Mouse (Mus musculus) heart, postnatal 25 days (tissue): ENCODE measurements around the gene Ntf5. TPM values are rescaled to one million over a fixed set of nuclear protein-coding genes. Genes with fewer than 3 reads are reported as not detected.
A peak's percentile ranks its signal among the peaks of the same experiment; 100 is the strongest.

Experiments
- DNase-seq: peaks from one replicate; pipeline ENCODE4 v3.0.0; 2022; ENCODE audit warnings: low spot score
- intact Hi-C: fragments of 180-260 bp; cut with DNase I; formaldehyde crosslinking; loops from one replicate; pipeline ENCODE4 v1.15.1; 2025
- total RNA-seq, 2 experiments: library from RNA; stranded (reverse); gene quantifications; 2 replicates each; pipeline ENCODE4 v1.2.3; 2021

The Ntf5 gene
- total RNA-seq, 2 experiments from 2014 or later: 0.14 to 0.39 TPM

DNA sequence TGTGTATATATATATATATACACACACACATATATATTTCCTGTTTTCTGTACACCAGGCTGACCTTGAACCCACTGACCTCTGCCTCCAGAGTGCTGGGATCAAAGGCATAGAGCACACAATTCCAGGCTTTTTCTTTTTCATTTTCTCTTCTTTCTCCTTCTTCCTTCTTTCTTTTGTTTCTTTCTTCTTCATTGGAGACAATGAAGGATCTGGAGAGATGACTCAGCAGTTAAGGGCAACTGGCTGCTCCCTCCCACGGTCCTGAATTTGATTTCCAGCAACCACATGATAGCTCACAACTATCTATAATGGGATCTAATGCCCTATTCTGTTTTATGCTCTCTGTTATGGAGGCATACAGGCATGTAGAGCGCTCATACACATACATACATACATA is 16.7 kb upstream of the Ntf5 start:
- intact Hi-C loops: loop anchor here (2.0 to 5.0 kb wide), 2 partner anchors 36 to 88 kb away; partner anchors contain the start of gene Gys1
- no peak for DNase-seq

DNA sequence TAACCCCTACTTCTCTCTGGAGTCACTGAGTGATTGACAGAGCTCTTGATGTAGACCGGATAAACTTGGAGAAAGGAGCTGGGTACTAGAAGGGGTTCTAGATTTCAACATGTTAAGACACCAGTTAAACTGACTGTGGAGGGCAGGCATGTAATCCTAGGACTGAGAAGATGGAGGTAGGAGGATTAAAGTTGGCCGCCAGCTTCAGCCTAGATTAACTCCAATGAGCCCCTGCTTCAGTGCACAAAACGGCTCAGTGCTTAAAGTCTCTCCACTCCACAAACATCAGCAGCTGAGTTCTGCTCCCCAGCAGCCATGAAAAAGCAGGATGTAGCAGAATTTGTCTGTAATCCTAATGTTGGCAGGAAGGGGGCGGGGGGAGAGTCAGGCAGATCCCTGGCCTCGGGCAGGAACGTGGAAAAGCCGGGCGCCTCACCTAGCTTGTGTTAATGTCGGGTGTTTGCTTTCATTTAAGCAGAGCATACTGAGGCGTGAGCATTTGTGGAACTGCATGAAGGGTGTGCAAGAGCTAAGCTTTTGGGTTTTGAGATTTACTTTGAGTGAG is 11.9 kb upstream of the Ntf5 start:
- DNase-seq: no peak
- intact Hi-C loops: no loop called here

DNA sequence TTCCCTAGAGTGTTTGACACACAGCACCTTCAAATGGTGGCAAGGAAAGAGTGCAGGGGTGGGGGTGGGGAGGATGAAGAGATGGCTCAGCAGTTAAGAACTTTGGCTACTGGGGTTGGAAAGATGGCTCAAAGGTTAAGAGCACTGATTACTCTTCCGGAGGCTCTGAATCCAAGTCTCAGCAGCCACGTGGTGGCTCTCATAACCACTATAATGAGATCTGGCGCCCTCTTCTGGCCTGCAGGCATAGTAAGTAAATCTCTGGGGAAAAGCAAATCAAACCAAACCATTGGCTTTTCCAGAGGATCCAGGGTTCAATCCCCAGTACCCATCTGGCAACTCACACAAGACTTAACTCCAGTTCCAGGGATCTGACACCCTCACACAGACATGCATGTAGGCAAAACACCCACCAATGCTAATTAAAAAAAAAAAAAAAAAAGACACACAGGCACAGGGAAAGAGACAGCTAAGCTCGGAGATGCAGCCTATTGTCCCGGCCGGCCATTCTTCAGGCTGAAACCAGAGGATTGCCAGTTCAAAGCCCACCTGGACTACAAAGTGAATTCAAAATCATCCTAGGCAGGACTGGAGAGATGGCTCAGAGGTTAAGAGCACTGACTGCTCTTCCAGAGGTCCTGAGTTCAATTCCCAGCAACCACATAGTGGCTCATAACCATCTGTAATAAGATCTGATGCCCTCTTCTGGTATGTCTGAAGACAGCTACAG is 9.8 kb upstream of the Ntf5 start:
- DNase-seq: no peak
- intact Hi-C loops: no loop called here

DNA sequence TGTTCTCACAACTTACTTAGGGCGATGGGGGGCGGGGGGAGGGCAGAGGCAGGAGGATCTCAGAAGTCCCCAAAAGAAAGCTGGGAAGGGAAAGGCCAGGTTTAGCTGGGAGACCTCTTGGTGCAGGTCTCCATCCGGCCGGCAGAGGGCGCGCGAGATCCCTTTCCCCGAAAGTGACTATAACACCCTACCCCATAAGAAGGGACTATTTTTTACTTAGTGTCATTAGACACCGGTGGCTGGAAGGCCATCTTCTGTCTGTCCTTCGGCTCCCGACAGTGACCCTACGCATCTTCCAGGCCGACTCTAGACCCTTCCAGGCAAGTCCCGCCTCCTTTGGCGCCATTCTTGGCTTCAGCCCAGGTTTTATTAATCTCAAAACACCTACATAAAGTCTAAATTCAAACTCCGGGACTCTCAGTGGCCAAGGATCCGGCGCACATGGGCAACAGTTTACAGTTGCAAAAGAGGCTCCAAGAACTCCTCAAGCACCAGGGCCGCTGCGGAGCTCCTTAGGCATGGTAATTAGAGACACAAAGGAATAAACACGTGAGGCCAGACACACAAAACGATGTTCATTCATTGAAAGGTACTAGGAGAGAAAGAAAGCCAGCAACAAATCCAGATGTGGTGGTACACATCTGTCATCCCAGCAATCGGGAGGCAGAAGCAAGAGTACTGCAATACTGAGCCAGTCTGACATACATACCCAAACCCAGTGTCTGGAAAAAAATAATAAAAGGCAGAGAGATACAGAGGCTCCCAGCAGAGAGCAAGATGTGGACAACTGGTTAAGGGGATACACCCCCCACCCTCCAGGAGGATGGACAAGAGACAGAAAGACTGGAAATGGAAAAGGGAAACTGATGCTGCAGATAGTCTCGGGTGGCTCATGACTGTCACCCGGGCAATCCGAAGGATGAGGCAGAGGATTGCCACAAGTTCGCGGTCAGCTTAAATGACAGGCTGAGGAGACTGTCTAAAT is 8.1 kb upstream of the Ntf5 start, which contains the start of gene Kcna7:
TSS of gene Kcna7 (plus strand) at position 563 of the 985 bp plus-strand sequence.
- DNase-seq: peak; percentile 47
- intact Hi-C loops: loop anchor here (2.0 kb wide), 1 partner anchor 29 kb away; the partner anchor contains the start of gene Gys1

DNA sequence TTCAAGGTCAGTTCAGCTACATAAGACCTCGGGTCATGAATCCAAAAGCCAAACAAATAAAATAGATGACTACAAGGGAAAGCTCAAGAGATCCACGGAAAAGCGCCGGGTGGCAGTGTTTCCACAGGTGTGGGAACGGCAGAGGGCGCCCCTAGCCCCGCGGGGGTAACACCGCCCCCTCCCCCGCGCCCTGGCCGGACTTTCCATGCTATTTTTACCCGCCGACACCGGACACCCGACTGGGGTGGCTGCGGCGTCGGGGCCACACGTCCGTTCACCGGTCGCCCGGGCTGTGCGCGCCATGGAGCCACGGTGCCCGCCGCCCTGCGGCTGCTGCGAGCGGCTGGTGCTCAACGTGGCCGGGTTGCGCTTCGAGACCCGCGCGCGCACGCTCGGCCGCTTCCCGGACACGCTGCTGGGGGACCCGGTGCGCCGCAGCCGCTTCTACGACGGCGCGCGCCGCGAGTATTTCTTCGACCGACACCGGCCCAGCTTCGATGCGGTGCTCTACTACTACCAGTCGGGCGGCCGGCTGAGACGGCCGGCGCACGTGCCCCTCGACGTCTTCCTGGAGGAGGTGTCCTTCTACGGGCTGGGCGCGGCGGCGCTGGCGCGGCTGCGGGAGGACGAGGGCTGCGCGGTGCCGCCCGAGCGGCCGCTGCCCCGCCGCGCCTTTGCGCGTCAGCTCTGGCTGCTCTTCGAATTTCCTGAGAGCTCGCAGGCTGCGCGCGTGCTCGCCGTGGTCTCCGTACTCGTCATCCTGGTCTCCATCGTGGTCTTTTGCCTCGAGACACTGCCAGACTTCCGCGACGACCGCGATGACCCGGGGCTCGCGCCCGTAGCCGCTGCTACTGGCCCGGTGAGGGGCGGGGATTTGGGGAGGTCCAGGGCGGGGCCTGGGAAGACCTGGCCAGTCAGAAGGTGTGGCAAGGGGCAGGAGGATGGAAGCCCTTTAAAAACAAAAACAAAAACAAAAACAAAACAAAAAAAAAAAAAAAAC is 7.0 kb upstream of the Ntf5 start:
- DNase-seq: no peak
- intact Hi-C loops: loop anchor here (2.0 kb wide), 1 partner anchor 28 kb away; the partner anchor contains the start of gene Gys1

DNA sequence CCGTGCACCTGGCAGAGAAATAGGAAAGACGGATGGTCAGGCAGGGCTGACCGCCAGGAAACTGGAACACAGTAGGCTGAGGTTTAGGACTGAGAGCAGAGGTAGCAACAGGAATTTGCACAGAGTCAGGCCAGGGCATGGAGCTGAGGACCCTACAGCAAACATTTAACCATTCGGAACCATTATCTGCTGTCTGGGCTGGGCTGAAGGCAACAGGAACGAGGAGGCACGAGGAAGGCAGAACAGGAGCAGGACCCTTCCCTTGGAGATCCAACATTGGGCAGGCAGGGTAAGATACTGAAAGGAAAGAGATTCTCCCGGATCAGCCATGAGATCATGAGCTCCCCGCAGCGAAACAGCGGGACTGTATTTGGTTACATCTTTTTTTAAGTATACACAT is 5.7 kb upstream of the Ntf5 start:
- DNase-seq: no peak
- intact Hi-C loops: loop anchor here (2.0 kb wide), 1 partner anchor 27 kb away; the partner anchor contains the start of gene Gys1

DNA sequence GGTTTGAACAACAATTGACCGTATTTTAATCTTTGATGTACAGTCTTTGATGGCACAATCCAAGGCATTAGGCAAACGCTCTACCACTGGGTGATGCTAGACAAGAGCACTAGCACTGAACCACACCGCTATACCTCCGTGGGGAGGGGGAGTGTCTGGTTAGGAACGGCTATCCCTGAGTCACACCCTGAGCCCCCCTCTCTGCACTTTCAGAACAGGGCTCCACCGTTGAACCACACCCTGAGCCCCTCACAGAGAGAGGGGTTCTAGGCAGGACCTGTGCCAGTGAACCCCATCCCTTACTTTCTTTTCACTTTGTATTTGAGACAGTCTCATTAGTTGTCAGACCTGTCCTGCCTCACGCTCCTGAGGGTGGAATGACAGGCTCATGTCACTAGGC is 5.1 kb upstream of the Ntf5 start:
- intact Hi-C loops: no loop called here
- no peak for DNase-seq

DNA sequence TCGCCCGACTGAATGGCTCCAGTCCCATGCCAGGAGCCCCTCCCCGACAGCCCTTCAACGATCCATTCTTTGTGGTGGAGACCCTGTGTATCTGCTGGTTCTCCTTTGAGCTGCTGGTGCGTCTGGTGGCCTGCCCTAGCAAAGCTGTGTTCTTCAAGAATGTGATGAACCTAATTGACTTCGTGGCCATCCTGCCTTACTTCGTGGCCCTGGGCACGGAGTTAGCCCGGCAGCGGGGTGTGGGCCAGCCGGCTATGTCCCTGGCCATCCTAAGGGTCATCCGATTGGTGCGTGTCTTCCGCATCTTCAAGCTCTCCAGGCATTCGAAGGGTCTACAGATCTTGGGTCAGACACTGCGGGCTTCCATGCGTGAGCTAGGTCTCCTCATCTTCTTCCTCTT is 4.5 kb upstream of the Ntf5 start:
- no peak for DNase-seq
- intact Hi-C loops: no loop called here

DNA sequence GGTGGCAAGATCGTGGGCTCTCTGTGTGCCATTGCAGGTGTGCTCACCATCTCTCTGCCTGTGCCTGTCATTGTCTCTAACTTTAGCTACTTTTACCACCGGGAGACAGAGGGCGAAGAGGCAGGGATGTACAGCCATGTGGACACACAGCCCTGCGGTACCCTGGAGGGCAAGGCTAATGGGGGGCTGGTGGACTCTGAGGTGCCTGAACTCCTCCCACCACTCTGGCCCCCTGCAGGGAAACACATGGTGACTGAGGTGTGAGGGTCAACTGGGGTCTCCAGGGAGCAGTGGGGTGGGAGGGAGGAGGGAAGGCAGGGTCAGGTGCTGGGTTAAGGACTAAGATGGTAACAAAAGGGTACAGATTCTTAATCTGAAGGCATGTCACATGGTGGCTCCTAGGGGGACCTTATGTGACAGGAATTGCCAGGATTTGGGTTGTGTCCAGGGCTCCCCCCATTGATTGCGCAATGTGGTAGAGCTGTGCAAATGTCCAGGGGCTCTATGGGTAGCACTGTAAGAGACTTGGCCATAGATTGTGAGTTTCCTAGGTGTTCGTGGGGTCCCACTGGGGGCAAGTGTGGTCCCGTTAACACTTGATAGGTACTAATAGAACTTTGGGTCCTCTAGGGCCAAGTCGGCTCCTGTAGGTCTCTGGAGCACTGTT is 3.9 kb upstream of the Ntf5 start:
- DNase-seq: no peak
- intact Hi-C loops: no loop called here

DNA sequence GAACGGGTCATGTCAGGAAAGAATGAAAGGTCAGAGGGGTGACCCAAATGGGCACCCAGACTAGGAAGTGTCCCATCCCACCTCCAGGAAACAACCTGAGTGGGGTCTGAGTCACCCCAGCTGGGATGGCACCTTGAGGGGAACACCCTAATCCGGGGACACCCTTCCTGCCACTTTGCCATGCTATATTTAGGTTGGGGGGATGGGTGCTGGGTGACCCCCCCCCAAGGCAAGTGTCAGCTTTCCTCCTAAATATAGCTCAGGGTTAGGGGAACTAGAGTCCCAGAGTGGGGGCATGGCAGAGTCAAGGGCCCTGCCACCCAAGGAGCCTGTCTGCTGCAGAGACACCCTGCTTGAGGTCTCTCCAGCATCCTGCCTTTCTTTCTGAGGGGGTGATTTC is 1.1 kb upstream of the Ntf5 start:
- no peak for DNase-seq
- intact Hi-C loops: no loop called here

DNA sequence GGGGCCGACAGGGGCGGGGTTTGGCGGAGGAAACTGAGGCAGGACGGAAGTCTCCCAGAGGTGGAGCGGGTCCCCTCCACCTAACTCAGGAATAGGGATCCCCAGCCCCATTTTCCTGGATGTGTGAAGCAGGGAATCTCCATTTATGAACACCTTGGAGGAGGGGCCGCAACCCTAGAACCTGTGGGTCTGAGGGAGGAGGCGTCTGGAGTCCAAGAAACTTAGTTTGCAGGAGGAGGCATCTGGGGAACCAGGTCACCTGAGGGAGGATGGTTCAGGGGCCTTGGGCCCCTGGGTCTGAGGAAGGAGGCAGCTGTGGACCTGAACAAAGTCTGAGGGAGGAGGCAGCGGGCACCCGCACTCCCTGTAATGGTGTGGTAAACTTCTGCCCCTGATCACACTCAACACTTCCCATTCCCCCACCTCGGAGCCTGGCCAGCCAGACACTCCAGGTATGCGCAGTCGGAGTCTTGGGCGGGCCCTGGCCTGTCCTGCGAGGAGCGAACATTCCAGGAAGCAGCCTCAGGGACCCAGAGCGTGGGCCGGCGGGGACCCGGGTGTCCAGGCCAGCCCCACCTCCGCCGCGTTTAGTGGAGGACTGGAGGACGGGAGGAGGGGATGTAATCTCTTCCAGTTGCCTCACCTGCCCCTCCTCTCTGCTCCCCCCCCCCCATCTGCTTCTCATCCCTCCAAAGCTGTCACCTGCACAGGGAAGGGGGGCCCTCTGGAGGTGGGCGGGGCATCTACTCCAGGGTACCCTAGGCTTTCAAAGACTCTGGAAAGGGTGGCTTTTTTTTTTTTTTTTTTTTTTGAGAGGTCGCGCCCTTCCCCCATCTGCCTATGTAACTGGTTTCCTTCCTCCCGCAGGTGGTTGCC is 607 bp downstream of the Ntf5 start:
- DNase-seq: no peak
- intact Hi-C loops: no loop called here

DNA sequence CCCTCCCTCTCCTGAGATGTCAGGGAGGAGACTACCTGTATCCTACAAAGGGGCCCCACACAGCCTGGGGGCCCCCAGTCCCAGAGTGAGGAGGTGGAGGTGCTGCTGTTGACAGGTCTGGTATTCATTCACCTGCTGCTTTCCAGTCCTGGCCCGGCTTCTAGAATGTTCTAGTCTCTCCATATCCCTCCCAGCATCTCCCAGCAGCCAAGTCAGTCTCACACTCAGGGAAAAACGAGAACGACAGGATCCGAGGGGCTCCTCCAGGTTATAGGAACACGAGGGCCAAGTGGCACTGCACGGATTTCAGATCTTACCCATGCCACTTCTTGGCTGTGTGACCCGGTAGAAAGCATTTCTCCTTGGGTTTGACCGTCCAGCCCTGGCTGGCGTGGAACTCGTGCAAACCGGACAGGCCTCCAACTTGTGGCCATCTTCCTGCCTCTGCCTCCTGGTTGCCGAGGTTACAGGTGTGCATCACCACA is 1.3 kb downstream of the Ntf5 start:
- intact Hi-C loops: no loop called here
- no peak for DNase-seq

DNA sequence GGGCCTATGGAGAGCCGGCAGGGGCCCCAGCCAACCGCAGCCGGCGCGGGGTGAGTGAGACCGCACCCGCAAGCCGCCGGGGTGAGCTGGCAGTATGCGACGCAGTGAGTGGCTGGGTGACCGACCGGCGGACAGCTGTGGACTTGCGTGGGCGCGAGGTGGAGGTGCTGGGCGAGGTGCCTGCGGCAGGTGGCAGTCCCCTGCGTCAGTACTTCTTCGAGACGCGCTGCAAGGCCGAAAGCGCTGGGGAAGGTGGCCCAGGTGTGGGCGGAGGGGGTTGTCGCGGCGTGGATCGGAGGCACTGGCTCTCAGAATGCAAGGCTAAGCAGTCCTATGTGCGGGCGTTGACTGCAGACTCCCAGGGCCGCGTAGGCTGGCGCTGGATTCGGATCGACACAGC is 2.1 kb downstream of the Ntf5 start:
- intact Hi-C loops: no loop called here

DNA sequence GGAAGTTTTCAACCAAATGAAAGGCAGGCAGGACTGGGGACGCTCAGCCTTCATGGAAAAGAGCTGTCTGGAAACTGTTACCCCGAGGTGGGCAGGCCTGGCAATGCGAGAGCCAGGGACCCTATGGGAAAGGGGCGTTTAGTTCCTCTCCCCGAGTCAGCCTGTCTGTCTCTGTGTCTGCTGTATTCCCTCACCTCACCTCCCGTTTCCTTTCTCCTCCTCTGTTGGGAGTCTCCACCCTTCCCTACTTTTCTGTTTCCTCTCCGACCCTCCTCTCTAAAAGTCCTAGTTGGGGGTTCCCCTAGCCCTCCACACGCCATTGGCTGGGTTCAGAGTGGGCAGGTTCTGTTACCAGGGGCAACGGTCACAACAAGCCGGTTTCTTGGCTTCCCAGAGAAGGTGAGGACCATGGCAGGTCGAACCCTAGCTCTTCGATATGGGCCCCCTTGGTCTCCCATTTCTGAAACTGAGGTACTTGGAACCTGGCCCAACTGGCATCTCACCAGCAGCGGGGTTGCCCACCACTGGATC is 4.5 kb downstream of the Ntf5 start:
- no peak for DNase-seq

More for the DNA sequence above, 2.1 kb downstream of the Ntf5 start:
- DNase-seq: no peak

DNA sequence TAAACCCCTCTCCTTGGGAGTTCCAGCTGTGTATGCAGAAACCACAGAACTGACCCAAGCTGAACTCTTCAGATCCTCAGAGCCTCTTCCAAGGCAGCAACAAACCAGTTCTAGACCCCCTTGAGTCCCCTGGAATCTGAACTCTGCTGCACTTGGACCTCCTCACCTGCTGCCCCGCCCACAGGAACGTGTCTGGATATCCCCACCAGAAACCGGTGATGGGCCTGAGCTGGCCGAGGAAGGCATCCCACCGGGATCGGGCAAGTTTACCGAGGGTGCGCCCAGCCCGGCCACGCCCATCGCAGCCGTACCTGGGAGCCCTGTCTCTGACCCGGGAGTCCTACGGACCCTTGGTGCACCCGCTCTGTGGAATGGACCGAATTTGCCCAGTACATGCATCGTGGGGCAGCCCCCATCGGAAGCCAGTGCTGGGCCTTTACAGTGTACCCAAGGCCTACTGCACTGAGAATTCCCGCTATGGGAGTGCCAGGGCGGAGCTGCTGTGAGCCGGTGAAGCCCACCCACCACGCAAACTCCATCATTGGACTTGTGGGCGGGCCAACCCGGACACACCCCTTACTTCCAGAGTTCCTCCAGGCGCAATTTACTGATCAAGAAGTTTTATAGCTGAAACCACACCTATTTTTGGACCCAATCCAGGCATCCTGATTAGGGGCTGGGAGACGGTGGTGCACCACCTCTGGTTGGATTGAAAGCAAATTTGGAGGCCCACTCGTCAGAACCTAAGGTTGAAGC is 6.5 kb downstream of the Ntf5 start:
- intact Hi-C loops: no loop called here
- DNase-seq: no peak

More for the DNA sequence above, 4.5 kb downstream of the Ntf5 start:
- intact Hi-C loops: no loop called here

DNA sequence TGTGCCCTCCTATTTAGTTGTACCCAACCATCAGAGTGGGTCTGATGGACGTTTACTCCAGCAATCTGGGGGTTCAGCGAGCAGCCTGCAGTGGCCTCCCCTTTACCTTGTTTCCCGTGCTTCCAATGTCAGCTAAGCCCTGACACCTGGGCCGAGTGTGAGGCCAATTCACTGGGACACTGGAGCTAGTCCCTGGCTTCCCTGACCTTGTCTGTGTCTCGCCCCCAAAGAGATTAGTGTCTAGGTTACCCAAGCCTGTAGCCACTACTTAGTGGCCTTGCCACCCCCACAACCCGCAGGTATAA is 7.1 kb downstream of the Ntf5 start, which contains the start of gene Lhb:
TSS of gene Lhb (plus strand) at position 206 of the 305 bp plus-strand sequence.
- DNase-seq: no peak
- intact Hi-C loops: no loop called here

DNA sequence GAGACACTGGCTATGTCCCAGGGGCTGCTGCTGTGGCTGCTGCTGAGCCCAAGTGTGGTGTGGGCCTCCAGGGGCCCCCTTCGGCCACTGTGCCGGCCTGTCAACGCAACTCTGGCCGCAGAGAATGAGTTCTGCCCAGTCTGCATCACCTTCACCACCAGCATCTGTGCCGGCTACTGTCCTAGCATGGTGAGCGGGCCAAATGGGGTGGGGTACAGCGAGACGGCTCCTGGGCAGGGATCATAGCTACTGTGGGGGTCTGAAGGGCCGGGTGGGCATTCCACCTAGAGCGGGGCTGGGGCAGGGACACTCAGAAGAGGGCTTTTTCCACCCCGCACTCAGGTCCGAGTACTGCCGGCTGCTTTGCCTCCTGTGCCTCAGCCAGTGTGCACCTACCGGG is 7.7 kb downstream of the Ntf5 start:
- intact Hi-C loops: no loop called here
- DNase-seq: no peak
